Mouse (Mus musculus) heart, embryonic 12.5 days (tissue): ENCODE measurements around the gene Negr1. TPM values are rescaled to one million over a fixed set of nuclear protein-coding genes. Genes with fewer than 3 reads are reported as not detected.

Experiments
- ATAC-seq: fragments of 200-750 bp; cut with Nextera tagmentation; 2 replicates; pipeline ENCODE4 v1.8.0; 2017; ENCODE audit warnings: moderate TSS enrichment, moderate library complexity; ENCODE audit not compliant: insufficient number of reproducible peaks, low FRiP score
- H3K27ac ChIP-seq: fragments of 300-500 bp; sonication (generic); 2 replicates; pipeline ENCODE4 v1.5.1; 2016; ENCODE audit warnings: mild to moderate bottlenecking, moderate library complexity; ENCODE audit not compliant: poor library complexity, severe bottlenecking
- H3K27me3 ChIP-seq: fragments of 300-500 bp; sonication (generic); replicated peaks from 2 replicates; pipeline ENCODE4 v1.6.1; 2016; ENCODE audit warnings: mild to moderate bottlenecking, moderate library complexity
- H3K36me3 ChIP-seq: fragments of 300-500 bp; sonication (generic); 2 replicates; pipeline ENCODE4 v1.6.1; 2016; ENCODE audit warnings: mild to moderate bottlenecking, moderate library complexity
- H3K4me1 ChIP-seq: fragments of 300-500 bp; sonication (generic); replicated peaks from 2 replicates; pipeline ENCODE4 v1.6.1; 2016; ENCODE audit warnings: mild to moderate bottlenecking
- H3K4me2 ChIP-seq: fragments of 300-500 bp; sonication (generic); 2 replicates; pipeline ENCODE4 v1.6.1; 2016; ENCODE audit warnings: mild to moderate bottlenecking, moderate library complexity
- H3K4me3 ChIP-seq: fragments of 300-500 bp; sonication (generic); 2 replicates; pipeline ENCODE4 v1.5.1; 2016; ENCODE audit warnings: mild to moderate bottlenecking
- H3K9ac ChIP-seq: fragments of 300-500 bp; sonication (generic); 2 replicates; pipeline ENCODE4 v1.6.1; 2016; ENCODE audit warnings: mild to moderate bottlenecking, moderate library complexity
- H3K9me3 ChIP-seq: fragments of 300-500 bp; sonication (generic); replicated peaks from 2 replicates; pipeline ENCODE4 v1.6.1; 2016; ENCODE audit warnings: mild to moderate bottlenecking, moderate library complexity
- WGBS: fragments of 180-500 bp; shearing (Covaris S2); methylation state at CpG from one replicate; pipeline ENCODE4 v1.1.7; 2016; 5-methylcytosine and 5-hydroxymethylcytosine counted together
- polyA plus RNA-seq: library from polyadenylated mRNA; unstranded; fragments of >200 nt; fragmentation: Nextera tagmentation; extraction: Ambion mirVana; gene quantifications from 2 replicates; pipeline ENCODE4 v1.2.1, GENCODE M21; 2016

Negr1 gene
- polyA plus RNA-seq, 1 experiment from 2014 or later, result 2.2 TPM

GRCm38 (mm10) chr3:156690059-156690605 is 128.5 kb downstream of the Negr1 start:
- WGBS, result 84% methylated on average over 5 of the region's 5 CpGs
- no peak overlapping the region for H3K27ac ChIP-seq
- no peaks in the 10 kb centered on the region for H3K27me3 ChIP-seq
- no peak overlapping the region for H3K4me2 ChIP-seq
- ATAC-seq, result no peak
- H3K4me1 ChIP-seq, result no peaks in the 10 kb centered on the region
- no peak overlapping the region for H3K9ac ChIP-seq
- no peak overlapping the region for H3K4me3 ChIP-seq
- H3K36me3 ChIP-seq, result no peaks in the 10 kb centered on the region
- H3K9me3 ChIP-seq, result no peaks in the 10 kb centered on the region

GRCm38 (mm10) chr3:156698687-156699086 is 137.1 kb downstream of the Negr1 start:
- H3K36me3 ChIP-seq, result no peaks in the 10 kb centered on the region
- H3K27ac ChIP-seq, result no peak overlapping the region
- no peaks in the 10 kb centered on the region for H3K27me3 ChIP-seq
- H3K4me1 ChIP-seq, result no peaks in the 10 kb centered on the region
- H3K4me3 ChIP-seq, result no peak overlapping the region
- no peak for ATAC-seq
- WGBS, result 74% methylated on average over 1 of the region's 1 CpGs
- H3K9ac ChIP-seq, result no peak overlapping the region
- no peak overlapping the region for H3K4me2 ChIP-seq
- no peaks in the 10 kb centered on the region for H3K9me3 ChIP-seq

- Histone ChIP-seq H3K4me3 (no peak overlapping the region), H3K4me2 (no peak overlapping the region), H3K36me3 (no peaks in the 10 kb centered on the region), H3K27ac (no peak overlapping the region), H3K9ac (no peak overlapping the region), H3K9me3 (no peaks in the 10 kb centered on the region), H3K27me3 (no peaks in the 10 kb centered on the region), H3K4me1 (no peaks in the 10 kb centered on the region)
- 66% methylated on average over 1 of the region's 1 CpGs for WGBS
- no peak for ATAC-seq
Observed at GRCm38 (mm10) chr3:156703241-156703640, 141.6 kb downstream of the Negr1 start.

GRCm38 (mm10) chr3:156710240-156710639 is 148.6 kb downstream of the Negr1 start:
- H3K27ac ChIP-seq, result no peak overlapping the region
- WGBS, result 68% methylated on average over 5 of the region's 5 CpGs
- no peaks in the 10 kb centered on the region for H3K27me3 ChIP-seq
- no peaks in the 10 kb centered on the region for H3K9me3 ChIP-seq
- H3K36me3 ChIP-seq, result no peaks in the 10 kb centered on the region
- no peak overlapping the region for H3K4me3 ChIP-seq
- ATAC-seq, result no peak
- H3K4me2 ChIP-seq, result no peak overlapping the region
- no peak overlapping the region for H3K9ac ChIP-seq
- peaks cover 7% of the 10 kb centered on the region for H3K4me1 ChIP-seq

- no peaks in the 10 kb centered on the region for H3K36me3 ChIP-seq
- no peak overlapping the region for H3K9ac ChIP-seq
- H3K9me3 ChIP-seq, result no peaks in the 10 kb centered on the region
- no peak for ATAC-seq
- no peak overlapping the region for H3K27ac ChIP-seq
- no peak overlapping the region for H3K4me3 ChIP-seq
- no peaks in the 10 kb centered on the region for H3K27me3 ChIP-seq
- H3K4me1 ChIP-seq, result peaks cover 7% of the 10 kb centered on the region
- 60% methylated on average over 4 of the region's 4 CpGs for WGBS
- no peak overlapping the region for H3K4me2 ChIP-seq
Observed at GRCm38 (mm10) chr3:156710693-156711092, 149.1 kb downstream of the Negr1 start.

- Histone ChIP-seq H3K36me3 (no peaks in the 10 kb centered on the region), H3K4me2 (no peak overlapping the region), H3K27me3 (no peaks in the 10 kb centered on the region), H3K4me1 (no peaks in the 10 kb centered on the region), H3K27ac (no peak overlapping the region), H3K9ac (no peak overlapping the region), H3K4me3 (no peak overlapping the region), H3K9me3 (no peaks in the 10 kb centered on the region)
- ATAC-seq, result peak; percentile 22; the same call in 1 of the 2 replicates
Observed at GRCm38 (mm10) chr3:156736335-156736734, 174.7 kb downstream of the Negr1 start.

- Histone ChIP-seq H3K9ac (no peak overlapping the region), H3K4me3 (no peak overlapping the region), H3K4me2 (no peak overlapping the region), H3K27ac (no peak overlapping the region), H3K27me3 (no peaks in the 10 kb centered on the region), H3K9me3 (no peaks in the 10 kb centered on the region), H3K36me3 (no peaks in the 10 kb centered on the region), H3K4me1 (no peaks in the 10 kb centered on the region)
- no peak for ATAC-seq
- 71% methylated on average over 3 of the region's 3 CpGs for WGBS
Observed at GRCm38 (mm10) chr3:156739529-156739928, 177.9 kb downstream of the Negr1 start.

GRCm38 (mm10) chr3:156743266-156743665 is 181.7 kb downstream of the Negr1 start:
- Histone ChIP-seq H3K4me1 (no peaks in the 10 kb centered on the region), H3K27me3 (no peaks in the 10 kb centered on the region), H3K4me2 (no peak overlapping the region), H3K36me3 (no peaks in the 10 kb centered on the region), H3K27ac (no peak overlapping the region), H3K9ac (no peak overlapping the region), H3K9me3 (no peaks in the 10 kb centered on the region), H3K4me3 (no peak overlapping the region)
- no peak for ATAC-seq
- WGBS, result 74% methylated on average over 1 of the region's 1 CpGs

GRCm38 (mm10) chr3:156745218-156745770 is 183.7 kb downstream of the Negr1 start:
- ATAC-seq, result no peak
- H3K27ac ChIP-seq, result no peak overlapping the region
- H3K4me2 ChIP-seq, result no peak overlapping the region
- no peak overlapping the region for H3K4me3 ChIP-seq
- no peaks in the 10 kb centered on the region for H3K36me3 ChIP-seq
- H3K27me3 ChIP-seq, result no peaks in the 10 kb centered on the region
- 73% methylated on average over 5 of the region's 5 CpGs for WGBS
- H3K9ac ChIP-seq, result no peak overlapping the region
- H3K4me1 ChIP-seq, result no peaks in the 10 kb centered on the region
- H3K9me3 ChIP-seq, result no peaks in the 10 kb centered on the region

GRCm38 (mm10) chr3:156747456-156747855 is 185.9 kb downstream of the Negr1 start:
- Histone ChIP-seq H3K4me1 (no peaks in the 10 kb centered on the region), H3K9ac (no peak overlapping the region), H3K27me3 (no peaks in the 10 kb centered on the region), H3K27ac (no peak overlapping the region), H3K9me3 (no peaks in the 10 kb centered on the region), H3K4me2 (no peak overlapping the region), H3K4me3 (no peak overlapping the region), H3K36me3 (no peaks in the 10 kb centered on the region)
- no peak for ATAC-seq
- WGBS, result 77% methylated on average over 3 of the region's 3 CpGs

GRCm38 (mm10) chr3:156753780-156754373 is 192.3 kb downstream of the Negr1 start:
- Histone ChIP-seq H3K27ac (no peak overlapping the region), H3K9ac (no peak overlapping the region), H3K4me1 (no peaks in the 10 kb centered on the region), H3K4me2 (no peak overlapping the region), H3K9me3 (no peaks in the 10 kb centered on the region), H3K27me3 (no peaks in the 10 kb centered on the region), H3K4me3 (no peak overlapping the region), H3K36me3 (no peaks in the 10 kb centered on the region)
- WGBS, result 80% methylated on average over 4 of the region's 4 CpGs
- ATAC-seq, result no peak
